Mouse (Mus musculus) layer of hippocampus, adult 8-10 months (tissue): ENCODE data around the gene Ak4. TPM values are rescaled to one million over a fixed set of nuclear protein-coding genes. Genes with fewer than 3 reads are reported as not detected.
A peak's percentile ranks its signal among the peaks of the same experiment; 100 is the strongest.

Experiments
- DNase-seq, 2 experiments: peaks; one replicate each; pipeline ENCODE4 v3.0.0; 2022; ENCODE audit warnings: low spot score in 2 of 2
- total RNA-seq, 4 experiments: library from RNA; stranded (reverse); gene quantifications; 2 replicates each; pipeline ENCODE4 v1.2.4; 2022

Gene Ak4
- total RNA-seq, 4 experiments from 2014 or later, result 49.4 to 89.0 (median 61.8) TPM

DNA sequence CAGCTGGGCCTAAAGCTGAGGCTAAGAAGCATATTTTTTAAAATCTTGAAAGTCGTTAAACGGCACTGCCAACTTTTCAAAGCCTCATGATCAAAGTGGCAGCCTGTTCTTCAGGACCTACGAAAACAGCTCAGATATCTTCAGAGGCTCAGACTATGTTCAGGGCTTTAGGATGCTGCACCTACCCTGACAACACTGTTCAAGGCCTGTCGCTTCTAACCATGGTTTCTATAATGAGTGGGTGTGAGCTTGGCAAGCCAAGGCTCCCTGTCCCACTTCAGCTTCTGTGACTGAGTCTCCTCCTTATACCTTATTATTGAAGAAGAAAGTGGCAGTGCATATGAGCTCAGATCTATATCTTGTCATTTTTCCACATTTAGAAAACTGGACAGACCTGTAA is 40.3 kb downstream of the Ak4 start:
- DNase-seq, result no peak

DNA sequence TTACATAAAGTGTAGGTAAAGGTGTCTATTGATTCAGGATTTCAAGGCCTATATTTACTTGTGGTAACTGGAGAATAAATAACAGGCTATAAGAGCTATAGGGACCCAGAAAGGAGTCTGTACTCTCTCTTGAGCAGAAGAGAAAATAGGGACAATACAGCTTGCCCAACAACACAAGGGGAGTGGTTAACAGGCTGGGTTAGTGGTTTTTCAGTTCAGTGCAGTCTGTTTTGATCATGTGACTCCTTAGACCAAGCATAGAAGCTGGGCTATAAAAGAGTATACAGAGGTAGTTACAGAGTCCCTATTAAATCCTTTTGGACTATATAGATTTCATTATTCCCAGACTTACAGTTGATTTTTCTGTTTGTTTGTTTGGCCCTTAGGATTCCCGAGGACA is 41.0 kb downstream of the Ak4 start:
- no peak for DNase-seq

DNA sequence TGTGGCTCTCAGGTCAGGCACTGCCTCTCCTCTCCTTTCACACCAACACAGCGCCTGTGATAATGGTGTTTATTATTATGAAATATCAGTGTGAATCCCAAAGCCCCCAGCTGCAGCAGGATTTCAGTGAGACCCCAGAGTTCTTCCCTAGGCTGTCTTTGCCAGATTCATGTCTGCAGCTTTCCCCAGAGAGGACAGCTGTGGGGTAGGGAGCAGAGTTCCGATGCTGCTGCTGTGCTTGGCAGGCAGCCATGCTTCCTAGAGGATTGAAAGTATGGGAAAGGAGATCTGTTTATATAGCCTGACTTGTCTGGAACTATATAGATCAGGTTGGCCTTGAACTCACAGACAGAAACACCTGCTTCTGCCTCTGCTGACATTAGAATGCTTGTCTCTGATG is 43.0 kb downstream of the Ak4 start:
- no peak for DNase-seq

DNA sequence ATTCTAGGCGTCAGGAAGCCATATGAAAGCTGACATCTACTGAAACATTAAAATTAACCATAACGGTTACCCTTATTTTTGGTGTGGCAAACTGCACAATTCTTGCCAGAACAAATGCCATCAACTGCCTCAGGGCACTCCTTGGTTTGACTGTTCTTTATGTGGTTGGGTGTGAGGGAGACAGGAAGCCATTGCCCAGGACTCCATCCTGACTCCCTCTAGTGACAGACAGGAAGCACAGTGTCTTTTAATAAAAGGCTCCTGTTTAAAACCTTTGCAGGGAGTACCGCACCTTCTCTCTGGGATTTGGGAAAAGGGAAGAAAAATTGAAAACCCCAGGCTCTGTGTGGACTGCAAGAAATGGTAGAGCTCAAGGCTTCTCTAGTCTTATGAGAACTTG is 47.2 kb downstream of the Ak4 start:
- DNase-seq, result no peak

DNA sequence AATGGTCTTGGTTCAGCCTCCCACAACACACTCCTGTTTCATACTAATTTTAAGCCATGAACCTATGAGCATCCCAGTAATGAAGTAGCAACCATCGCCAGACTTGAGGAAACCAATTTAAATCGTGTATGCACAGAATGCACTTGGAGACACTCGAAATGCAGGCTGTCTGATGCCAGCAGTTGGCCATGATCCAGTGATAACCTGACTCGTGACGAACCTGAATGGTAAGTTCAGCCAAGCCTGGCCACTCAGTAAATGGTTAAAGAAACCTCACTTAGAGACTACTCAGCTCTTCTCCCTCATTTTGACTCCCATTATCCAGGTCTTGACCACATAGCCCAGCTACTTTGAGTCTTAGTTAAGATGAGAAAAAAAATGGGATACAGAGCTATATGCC is 50.2 kb downstream of the Ak4 start:
- no peak for DNase-seq

DNA sequence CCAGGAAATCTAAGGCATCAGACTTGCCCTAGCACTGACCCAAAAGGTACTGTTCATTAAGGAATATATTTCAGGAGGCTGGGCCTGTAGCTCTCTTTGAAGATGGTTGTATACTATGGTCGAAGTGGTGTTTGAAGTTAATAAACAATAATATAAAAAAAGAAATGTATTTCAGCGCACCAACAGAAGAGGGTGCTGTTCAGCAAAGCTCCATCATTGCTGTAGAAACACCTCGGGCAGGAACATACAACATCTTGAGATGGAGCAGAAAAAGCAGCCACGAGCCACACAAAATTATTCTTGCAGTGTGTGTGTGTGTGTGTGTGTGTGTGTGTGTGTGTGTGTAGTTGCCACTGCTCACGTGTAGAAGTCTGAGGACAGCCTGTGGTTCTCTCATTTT is 51.5 kb downstream of the Ak4 start:
- DNase-seq, result no peak

DNA sequence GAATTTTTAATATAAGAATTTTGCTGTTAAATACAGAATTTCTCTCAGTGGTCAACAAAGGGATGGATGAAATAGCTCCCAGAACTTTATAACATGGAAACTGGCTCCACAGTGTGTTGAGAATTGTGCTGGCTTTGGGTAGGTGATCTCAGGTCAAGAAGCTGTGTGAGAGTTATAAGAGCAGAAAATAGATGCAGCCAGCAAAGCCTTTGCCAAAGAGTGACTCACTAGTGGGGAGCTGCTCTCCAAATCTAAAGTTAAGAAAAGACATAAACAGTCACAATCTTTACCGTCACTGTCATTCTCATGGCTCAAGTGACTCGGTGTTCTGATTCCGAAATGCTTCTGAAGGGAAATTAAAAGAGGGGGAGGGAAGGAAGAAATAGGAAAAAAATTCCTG is 53.7 kb downstream of the Ak4 start:
- DNase-seq, result no peak

DNA sequence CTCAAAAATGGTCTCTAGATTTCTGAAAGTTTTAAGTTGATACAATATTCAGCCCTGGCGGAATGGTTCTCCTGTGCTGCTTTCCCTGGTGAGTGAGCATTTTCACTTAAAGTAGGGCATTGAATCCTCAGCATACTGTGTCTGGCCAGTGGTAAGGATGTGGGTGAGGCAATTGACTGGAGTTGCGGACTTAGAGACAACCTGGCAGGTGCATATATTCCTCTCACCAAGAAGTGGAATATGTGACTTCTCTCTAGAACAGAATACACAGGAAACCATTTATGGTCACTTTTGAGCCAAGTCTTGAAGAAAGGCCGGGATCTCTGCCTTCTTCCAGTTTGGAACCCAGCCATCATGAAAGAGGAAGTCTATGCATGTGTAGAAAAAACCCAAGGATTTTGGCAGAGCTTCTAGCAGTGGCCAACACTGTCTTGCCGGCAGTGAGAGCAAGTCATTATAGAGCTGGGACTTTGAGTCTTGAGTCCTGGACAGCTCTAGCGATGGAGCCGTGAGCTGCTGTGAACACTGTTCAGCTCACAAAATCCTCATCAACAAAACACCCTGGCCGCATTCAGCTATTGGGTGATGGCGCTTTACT is 71.3 kb downstream of the Ak4 start:
- no peak for DNase-seq

DNA sequence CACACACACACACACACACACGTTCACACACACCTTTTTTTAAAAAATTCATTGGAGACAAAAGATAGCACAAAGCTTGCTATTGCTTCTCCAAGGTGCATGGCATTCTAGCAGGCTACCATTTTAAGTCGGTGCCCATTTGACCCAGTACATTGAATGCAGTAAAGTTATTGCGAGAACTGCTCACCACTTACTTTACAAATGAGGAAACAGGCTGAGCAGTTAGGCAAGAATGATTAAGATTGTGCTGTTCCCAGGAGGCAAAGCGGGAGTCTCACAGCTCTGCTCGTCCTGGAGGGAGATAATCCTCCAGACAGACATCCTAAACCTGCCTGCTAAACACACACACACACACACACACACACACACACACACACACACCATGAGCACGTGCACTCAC is 72.6 kb downstream of the Ak4 start:
- DNase-seq, result no peak

DNA sequence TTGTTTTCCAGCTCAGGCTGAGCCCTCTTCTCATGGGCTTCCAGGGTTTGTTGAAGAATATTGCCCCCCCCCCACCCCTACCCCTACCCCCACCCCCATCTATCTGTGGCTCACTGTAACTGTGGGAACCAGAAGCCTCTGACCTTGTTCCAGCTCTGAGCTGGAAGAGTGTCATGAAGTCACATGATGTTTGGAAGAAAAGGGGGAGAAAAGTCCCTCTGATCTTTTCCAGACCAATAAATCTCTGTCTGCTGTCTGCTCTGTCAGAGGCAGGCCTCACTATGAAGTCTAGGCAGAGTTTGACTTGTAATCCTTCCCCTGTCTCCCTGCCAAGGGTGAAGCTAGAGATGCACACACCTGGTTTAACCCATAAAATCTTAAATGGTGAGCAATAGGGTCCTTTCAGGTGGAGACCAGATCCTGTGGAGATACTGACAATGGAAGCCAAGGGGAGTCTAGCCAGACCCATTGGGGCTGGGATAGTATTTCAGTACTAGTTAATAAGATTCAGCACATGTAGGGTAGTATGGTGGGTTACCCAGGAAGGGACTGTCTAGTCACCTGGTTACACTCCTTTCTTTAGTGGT is 74.6 kb downstream of the Ak4 start:
- DNase-seq, result no peak

DNA sequence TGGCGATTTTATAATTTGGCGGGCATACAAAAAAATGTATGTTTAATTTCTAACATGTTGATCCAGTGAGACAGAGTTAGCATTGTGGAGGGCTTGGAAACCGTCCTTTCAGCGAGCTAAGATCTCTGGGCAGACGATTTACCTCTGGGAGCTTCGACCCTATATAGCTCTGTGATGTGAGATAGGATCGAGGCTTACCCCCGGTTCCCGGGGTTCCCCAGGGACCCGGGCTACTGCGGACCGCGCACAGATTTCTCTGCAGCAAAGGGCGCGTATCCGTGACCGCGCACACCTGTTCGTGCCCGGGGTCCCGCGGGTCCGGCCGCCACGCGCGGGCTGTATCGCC is 77.1 kb downstream of the Ak4 start:
- no peak for DNase-seq

DNA sequence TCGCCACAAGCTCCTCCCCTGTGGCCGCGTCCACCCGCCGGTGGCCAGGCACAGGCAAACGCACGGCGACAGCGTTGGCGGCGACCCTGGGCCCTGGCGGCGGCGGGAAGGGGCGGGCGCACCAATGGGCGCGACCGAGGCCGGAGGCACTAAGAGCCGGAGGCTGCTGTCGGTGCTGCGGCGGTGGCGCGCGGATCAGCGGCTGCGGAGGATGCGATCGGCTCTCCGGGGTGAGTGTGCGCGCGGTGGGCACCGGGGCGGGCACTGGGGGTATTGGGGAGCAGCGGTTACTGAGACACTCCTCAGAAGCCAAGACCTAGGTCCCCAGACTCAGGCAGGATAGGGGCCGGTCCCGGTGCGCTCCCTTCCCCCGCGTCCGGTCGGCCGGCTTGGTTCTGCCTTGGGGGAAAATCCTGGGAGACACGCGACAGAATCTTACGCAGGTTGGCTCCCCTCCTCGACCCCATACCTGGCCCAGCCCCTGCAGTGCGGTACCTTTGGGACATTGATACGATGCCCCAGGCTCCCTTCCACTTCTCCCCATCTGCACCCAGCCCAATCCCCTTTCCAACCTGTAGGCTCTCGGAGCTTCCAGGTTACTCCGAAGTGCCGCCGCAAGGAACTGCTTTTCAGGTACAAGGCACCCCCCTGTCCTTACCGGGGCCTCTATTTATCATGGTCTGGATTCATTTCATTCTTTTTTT is 77.6 kb downstream of the Ak4 start, which contains the start of gene Dnajc6:
TSS of gene Dnajc6 (plus strand) at position 115 of the 704 bp plus-strand sequence.
- DNase-seq, result peak in 1 of 2 experiments; percentile 31

DNA sequence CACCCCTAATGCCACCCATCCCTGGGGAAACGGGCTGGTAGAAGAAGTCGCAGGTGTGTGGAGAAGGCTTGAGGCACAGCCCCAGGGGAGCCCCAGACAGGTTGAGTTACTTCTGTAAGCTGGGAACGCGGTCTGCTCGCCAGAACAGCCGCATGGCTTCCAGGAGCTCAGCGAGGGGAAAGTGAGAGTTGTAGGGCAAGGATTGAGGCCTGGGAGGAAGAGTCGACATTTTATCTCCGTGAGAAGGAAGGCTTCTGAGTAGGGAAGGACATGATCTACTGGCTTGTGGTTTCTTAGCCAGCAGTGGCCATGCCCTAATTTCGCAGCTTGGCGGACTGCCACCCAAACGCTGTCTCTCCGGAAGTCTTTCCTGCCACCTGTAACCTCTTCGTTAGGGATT is 78.3 kb downstream of the Ak4 start:
- DNase-seq, result peak in 1 of 2 experiments; percentile 14

DNA sequence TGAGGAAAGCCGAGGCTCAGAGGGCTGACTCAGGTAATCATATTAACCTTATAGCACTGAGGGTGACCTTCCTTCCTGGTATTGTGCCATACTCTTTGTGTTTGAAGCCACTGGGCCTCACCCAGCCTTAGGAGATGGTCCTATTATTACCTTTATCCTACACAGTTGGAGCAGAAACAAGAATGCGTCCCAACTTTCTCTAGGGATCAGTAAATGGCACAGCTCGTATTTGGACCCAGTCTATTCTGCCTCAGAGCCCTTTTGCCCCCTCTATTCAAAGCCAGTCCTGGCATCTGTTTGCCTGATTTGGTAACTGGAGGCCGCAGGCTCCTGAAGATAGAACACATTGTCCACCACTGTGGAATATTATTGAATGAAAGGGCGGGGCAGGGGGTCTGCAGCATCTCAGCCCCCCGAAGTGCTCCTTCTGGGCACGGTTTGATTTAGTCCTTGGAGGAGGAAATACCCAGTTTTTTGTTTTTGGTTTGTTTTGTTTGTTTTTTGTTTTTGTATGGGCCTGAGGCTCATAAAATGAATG is 85.5 kb downstream of the Ak4 start:
- DNase-seq, result no peak

DNA sequence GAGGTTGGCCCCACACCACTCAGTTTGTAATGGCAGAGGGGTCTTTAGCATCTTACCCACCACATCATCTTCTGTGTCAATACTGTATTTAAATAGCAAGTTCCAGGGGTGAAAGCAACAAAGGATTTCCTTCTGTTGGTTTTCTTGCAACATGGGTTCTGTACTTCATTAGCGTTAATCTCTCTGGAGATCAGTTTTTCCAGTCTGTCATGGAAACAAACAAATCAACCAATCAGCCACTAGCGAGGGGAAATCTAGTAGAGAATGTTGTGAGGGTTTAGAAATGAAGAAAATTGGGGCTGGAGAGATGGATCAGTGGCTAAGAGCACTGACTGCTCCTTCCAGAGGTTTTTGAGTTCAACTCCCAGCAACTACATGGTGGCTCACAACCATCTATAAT is 86.9 kb downstream of the Ak4 start:
- no peak for DNase-seq

DNA sequence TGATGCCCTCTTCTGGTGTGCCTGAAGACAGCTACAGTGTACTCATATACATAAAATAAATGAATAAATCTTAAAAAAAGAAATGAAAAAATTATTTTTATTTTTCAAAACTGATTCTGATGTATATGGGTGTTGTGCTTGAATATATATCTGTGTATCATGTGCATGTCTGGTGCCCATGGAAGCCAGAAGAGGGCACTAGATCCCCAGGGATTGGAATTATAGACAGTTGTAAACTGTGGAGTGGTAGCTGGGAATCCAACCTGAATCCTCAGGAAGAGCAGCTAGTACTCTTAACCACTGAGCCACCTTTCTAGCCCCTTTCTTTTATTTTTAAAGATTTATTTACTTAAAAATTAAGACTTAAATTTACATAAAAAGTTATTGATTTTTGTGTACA is 87.3 kb downstream of the Ak4 start:
- no peak for DNase-seq

DNA sequence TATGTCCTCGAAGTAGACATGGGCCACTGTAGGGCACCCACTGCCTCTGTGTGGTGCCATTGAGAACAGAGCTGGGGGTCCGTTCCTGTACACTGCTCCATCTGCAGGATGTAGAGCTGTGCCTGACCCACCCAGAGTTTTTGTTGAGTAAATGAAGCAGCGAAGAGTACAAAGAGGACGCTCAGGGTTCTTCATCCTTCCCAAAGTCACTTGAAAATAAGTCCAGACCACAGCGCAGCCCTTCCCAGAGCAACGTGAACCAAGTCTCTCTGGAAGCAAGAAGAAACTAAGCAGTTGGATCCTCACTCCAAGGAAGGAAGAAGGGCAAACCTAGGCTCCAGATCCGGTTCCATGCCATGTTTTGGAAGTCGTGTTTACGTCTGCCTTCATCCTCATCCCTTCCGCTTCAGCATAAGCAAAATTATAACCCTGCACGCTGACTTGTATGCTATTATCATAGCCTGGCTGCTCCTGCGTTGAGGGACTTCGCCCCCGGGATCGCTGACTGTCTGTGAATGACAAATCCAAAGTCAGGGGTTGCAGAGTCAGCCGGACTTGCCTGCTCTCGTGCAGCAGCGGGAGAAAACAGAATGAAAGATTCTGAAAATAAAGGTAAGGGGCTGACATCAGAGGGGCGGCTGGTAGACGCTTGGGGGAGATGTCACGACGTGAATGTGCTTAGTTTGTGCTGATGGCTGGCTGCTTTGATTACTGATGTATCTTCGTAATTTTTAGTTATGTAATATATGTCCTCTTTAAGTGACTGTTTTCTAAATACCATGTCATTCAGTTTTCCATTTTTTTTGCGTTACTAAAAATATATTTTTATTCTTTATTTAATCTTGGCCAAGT is 88.7 kb downstream of the Ak4 start:
- peak; percentile 62 to 79 for DNase-seq

DNA sequence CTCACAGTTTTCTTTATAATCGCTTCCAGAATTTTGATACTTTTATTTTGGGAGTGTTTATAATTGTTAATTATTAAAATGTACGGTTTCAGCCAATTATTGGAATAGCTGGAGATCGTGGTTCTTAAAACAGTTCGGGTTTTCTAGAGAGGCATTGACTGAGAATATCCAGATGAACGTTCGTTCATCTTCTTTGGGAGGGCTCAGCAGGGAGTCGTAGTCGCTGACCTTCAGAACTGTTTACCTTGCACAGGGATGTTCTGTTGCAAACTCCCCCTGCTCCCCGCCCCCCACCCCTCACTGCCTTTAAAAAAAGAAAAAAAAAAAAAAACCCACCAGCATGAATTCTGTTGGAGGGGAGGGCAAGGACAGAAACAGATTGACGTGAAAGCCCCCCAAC is 89.4 kb downstream of the Ak4 start:
- DNase-seq, result no peak

DNA sequence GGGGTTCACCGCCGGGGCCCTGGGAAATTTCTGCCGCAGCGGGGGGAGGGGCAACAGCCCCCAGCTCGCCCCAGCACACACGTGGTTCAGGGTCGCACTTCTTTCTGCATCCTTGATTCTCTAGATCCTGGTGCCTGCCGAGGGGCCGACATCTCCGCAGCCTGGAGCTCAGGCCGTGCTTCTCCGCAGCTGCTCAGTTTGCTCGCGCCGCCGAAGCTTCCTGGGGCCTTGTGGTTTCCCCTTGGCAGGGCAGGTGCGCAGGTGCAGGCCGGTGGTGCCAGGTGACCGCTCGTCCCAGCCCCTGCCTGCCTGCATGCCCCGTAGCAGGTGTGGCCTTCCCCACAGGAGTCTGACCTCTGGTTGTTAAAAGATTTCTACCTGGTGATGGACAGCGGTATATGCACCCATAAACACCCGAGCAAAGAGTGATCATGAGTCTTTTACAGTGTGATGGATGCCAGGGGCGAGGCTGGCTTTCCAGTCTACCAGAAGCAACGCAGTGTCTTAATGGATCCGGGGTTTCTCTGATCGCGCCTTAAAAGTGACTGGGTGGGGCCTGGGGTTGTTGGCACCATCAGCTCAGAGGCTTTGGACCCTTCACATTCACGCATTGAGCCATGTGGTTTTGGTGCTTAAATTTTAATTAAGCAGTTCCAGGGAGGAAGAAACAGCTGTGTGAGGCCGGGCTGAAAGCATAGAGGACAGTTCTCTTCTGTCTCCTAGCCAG is 89.9 kb downstream of the Ak4 start:
- peak; percentile 28 to 36 for DNase-seq

DNA sequence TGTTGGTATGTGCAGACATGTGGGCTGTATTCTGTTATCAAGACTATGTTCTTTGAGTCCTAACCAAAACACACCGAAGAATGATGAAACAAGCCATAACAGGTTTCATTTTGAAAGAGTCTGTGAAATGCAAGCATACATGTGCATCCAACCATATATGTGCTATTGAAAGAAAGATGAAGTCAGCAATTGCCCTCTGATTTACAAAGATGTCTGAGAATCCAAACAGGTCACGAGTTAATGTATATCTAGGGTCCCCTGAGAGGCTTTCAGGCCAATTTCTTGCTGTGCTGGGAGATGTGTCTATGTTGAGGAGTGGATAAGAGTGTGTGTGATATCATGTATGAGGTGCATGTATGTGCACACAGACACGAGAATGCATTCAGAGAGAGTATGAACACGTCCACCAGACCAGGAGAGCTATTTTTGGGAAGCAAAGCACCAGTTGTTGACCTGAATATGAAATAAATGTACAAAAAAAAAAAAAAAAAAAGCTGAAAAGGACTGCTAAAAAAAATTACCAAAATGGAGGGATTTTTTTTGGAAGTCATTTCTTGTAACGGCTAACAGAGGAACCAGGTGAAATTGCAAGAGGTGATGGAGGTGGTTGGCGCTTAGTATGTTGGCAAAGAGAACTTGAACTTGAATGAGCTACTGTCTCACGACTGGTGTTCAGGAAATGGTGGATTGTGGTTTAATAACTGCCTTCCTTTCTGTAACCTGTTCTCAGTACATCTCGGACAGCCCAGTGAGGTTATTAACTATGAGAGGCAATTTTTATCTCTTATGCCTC is 91.2 kb downstream of the Ak4 start:
- no peak for DNase-seq

DNA sequence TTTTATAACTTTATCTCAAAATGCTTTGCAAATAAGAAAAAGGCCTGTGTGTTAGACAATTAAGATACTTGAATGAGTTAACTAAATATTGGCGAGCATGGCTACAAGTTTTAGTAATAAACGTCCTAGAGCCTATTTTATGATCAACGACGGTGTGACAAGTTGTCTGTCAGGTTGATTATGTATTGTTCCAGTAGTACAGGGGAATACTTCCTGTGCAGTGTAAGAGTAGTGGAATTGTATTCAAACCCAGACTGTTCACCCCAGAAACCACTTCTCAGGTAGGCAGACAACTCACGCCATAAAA is 91.8 kb downstream of the Ak4 start:
- DNase-seq, result no peak
